ENCODE assay signal across 8 mouse cellular contexts in the genomic region with DNA sequence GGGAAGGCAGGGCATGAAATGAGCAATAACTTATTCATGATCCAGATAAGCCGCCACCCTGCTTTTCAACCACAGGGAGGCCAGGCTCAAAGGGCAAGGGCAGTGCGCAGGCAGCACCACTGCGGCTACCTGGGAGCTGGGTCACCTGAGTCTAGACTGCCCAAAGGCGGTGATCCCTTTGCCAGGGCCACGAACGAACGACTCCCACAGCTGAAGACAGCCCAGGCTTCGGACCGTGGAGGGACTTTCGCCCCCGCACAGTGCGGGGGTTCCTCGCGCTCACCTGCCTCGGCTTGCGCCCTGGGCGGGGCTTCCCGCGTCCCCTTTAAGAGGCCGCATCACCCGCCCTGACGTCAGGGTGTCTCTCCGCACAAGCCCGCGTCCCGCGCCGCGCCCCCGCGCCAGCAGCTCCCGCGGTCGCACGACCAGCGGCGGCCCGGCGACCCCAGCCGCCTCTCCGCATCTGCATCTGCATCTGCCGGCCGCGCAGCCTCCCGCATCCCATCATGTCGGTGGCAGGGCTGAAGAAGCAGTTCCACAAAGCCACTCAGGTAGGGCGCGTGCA. TPM values are rescaled to one million over a fixed set of nuclear protein-coding genes. Genes with fewer than 3 reads are reported as not detected.
A peak's percentile ranks its signal among the peaks of the same experiment; 100 is the strongest.
DNase-seq lines count a peak whose midpoint lies in the region; ATAC-seq and TF ChIP-seq lines count a peak whose summit lies in the region.

Sh3gl2 (plus strand) TSS at position 56 of the 565 bp plus-strand sequence.

- in situ Hi-C loops in ES-E14 (cut with MboI; ENCODE audit: low sequenced_read_pairs in 2 of 2, unreplicated experiment in 2 of 2) = no loop called here

- no peaks in the 10 kb centered on the region for H3K9me3 ChIP-seq in ES-E14 (ENCODE audit: control insufficient read depth, insufficient read depth, low read depth, low read length)
- no peaks in the 10 kb centered on the region for H3K9me3 ChIP-seq in forebrain, embryonic 12.5 days
- no peaks in the 10 kb centered on the region for H3K9me3 ChIP-seq in hindbrain, embryonic 13.5 days

- peak within 1 kb of the TSS; percentile 78 to 89 for H3K4me3 ChIP-seq in ES-E14 (ENCODE audit: insufficient read depth in 1 of 2, low read depth in 1 of 2, low read length in 2 of 2, poor library complexity in 1 of 2, severe bottlenecking in 1 of 2)
- H3K4me3 ChIP-seq in forebrain, embryonic 12.5 days (replicated peaks) = peak within 1 kb of the TSS; percentile 79
- peak within 1 kb of the TSS; percentile 83 for H3K4me3 ChIP-seq in hindbrain, embryonic 13.5 days

- H3K27ac ChIP-seq in ES-E14 (ENCODE audit: insufficient read depth, low read depth, low read length, poor library complexity, severe bottlenecking) = no peak within 1 kb of the TSS
- 0 out of 2 replicates have a peak within 1 kb of the TSS, but pooled peaks have one; percentile 38 for H3K27ac ChIP-seq in forebrain, embryonic 12.5 days
- H3K27ac ChIP-seq in hindbrain, embryonic 13.5 days = peak within 1 kb of the TSS; percentile 92

- peak; percentile 92 for ATAC-seq in forebrain, embryonic 12.5 days (ENCODE audit: low FRiP score)
- ATAC-seq in hindbrain, embryonic 13.5 days (ENCODE audit: low FRiP score) = peak; percentile 94

- DNase-seq in ES-E14 (ENCODE audit: low read depth, low spot score) = peak; percentile 50
- DNase-seq in brain, embryonic 14.5 days (ENCODE audit: low read depth) = peak; percentile 89
- peak; percentile 76 to 80 for DNase-seq in layer of hippocampus, postnatal 36 days
- peak; percentile 40 for DNase-seq in lung, postnatal 14 days
- DNase-seq in right cerebral cortex, postnatal 25 days = peak; percentile 87
- no peak for DNase-seq in spleen, postnatal 4 days (ENCODE audit: low spot score in 2 of 2)

- H3K4me1 ChIP-seq in ES-E14 (ENCODE audit: control insufficient read depth in 2 of 2, insufficient read depth in 2 of 2, low read length in 2 of 2, poor library complexity in 1 of 2) = peaks cover 5 to 16% of the 10 kb centered on the region in 2 experiments
- H3K4me1 ChIP-seq in forebrain, embryonic 12.5 days = 0 out of 2 replicates have a peak, but pooled peaks cover 3% of the 10 kb centered on the region
- H3K4me1 ChIP-seq in hindbrain, embryonic 13.5 days (replicated peaks) = peaks cover 8% of the 10 kb centered on the region

- peaks cover 46% of the 10 kb centered on the region for H3K27me3 ChIP-seq in forebrain, embryonic 12.5 days
- peaks cover 25% of the 10 kb centered on the region for H3K27me3 ChIP-seq in hindbrain, embryonic 13.5 days

- WGBS in forebrain, embryonic 12.5 days = under 1% methylated on average over 48 of the region's 48 CpGs
- WGBS in hindbrain, embryonic 13.5 days = under 1% methylated on average over 48 of the region's 48 CpGs

- peak; percentile 52 for TF ChIP-seq POLR2A in brain, embryonic 14.5 days (IDR thresholded peaks at IDR 0.05; ENCODE audit: borderline replicate concordance, extremely low read depth, insufficient read depth, insufficient read length, poor library complexity, severe bottlenecking)

- TF ChIP-seq CTCF in brain, embryonic 14.5 days (IDR thresholded peaks at IDR 0.05; ENCODE audit: borderline replicate concordance, extremely low read depth, insufficient read depth, insufficient read length) = peak; percentile 27; the same call in 1 of the 2 replicates

- no peaks in the 10 kb centered on the region; the same call in 1 of the 2 replicates for H3K36me3 ChIP-seq in ES-E14 (ENCODE audit: control insufficient read depth, insufficient read depth, low read length, poor library complexity, severe bottlenecking)
- no peaks in the 10 kb centered on the region for H3K36me3 ChIP-seq in forebrain, embryonic 12.5 days (replicated peaks)
- no peaks in the 10 kb centered on the region for H3K36me3 ChIP-seq in hindbrain, embryonic 13.5 days

- H3K4me2 ChIP-seq in forebrain, embryonic 12.5 days = peak within 1 kb of the TSS; percentile 87
- peak within 1 kb of the TSS; percentile 89 for H3K4me2 ChIP-seq in hindbrain, embryonic 13.5 days

- peak within 1 kb of the TSS; percentile 71 for H3K9ac ChIP-seq in ES-E14 (ENCODE audit: insufficient read depth, low read depth, low read length, poor library complexity, severe bottlenecking)
- peak within 1 kb of the TSS; percentile 66 for H3K9ac ChIP-seq in forebrain, embryonic 12.5 days
- peak within 1 kb of the TSS; percentile 94 for H3K9ac ChIP-seq in hindbrain, embryonic 13.5 days

TF ChIP-seq in ES-E14, 5 proteins besides CTCF, POLR2A, EP300 and RAD21:
- TF ChIP-seq MAFK (IDR thresholded peaks at IDR 0.05; ENCODE audit: insufficient read depth, low read depth, low read length) (no peak), ZC3H11A (IDR thresholded peaks at IDR 0.05; ENCODE audit: borderline replicate concordance, low read depth, low read length) (no peak), HCFC1 (IDR thresholded peaks at IDR 0.05; ENCODE audit: borderline replicate concordance, insufficient read depth, low read length) (no peak; the same call in 1 of the 2 replicates), ZNF384 (IDR thresholded peaks at IDR 0.05; ENCODE audit: low read depth, low read length) (no peak), CHD2 (IDR thresholded peaks at IDR 0.05; ENCODE audit: low read depth, low read length) (no peak)
TF ChIP-seq in ES-E14: peak in this region for 0.

RNA-seq across cellular contexts. Expression of gene Sh3gl2, which starts in this region (rescaled TPM):
- 12.1 and 15.3 TPM in 2 replicates for total RNA-seq in ES-E14 (2012; rRNA removed)
- polyA plus RNA-seq in brain, embryonic 14.5 days (2012; rRNA removed) = 35.2 and 46.7 TPM in 2 replicates
- polyA plus RNA-seq in forebrain, embryonic 12.5 days (2016; fragmentation: Nextera tagmentation; extraction: Ambion mirVana) = 13.8 and 14.0 TPM in 2 replicates
- polyA plus RNA-seq in hindbrain, embryonic 13.5 days (2015; fragmentation: Nextera tagmentation; extraction: Ambion mirVana) = 57.7 and 63.2 TPM in 2 replicates
- total RNA-seq in layer of hippocampus, postnatal 36 days (2021) = 100 to 1,000 TPM; 280 to 322 TPM

Comparison
In these comparisons a context has a peak if more than half of its experiments do, and no peak if none do; other contexts are left out.
1. RNA of gene Sh3gl2 (total RNA-seq): 280 to 322 TPM in layer of hippocampus, postnatal 36 days; 12.1 to 15.3 TPM in ES-E14; every median in the first group is over 10 times any median in the second.
2. DNase-seq: peak in ES-E14 (single experiment), brain, embryonic 14.5 days (single experiment), layer of hippocampus, postnatal 36 days (2 of 2), lung, postnatal 14 days (single experiment) and right cerebral cortex, postnatal 25 days (single experiment); none in spleen, postnatal 4 days (0 of 2).
3. Peak in every context shown above with its lines, with median percentiles within 50 percentile points of each other: H3K4me3 ChIP-seq and H3K9ac ChIP-seq.